In the genomic region with DNA sequence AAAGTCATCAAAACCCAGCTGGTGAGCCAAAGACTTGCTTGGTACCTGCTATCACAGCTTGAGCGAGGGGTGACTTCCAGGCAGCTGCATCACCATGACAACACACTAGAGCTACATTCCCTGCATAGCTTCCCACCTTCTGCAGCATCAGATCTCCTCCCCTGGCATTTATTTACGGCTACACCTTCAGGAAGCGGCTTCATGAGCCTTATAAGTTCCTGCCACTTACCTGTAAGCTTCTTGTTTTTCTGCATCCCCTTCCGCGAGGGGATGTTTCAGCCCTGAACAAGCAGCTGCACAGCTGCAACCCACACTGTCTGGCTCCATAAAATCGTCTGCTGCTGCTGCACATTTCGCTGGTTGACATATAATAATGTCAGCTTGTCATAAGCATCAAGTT, we compare ENCODE assay signal across 16 mouse cellular contexts. TPM values are rescaled to one million over a fixed set of nuclear protein-coding genes. Genes with fewer than 3 reads are reported as not detected.
A peak's percentile ranks its signal among the peaks of the same experiment; 100 is the strongest.
DNase-seq lines count a peak whose midpoint lies in the region; ATAC-seq lines count a peak whose summit lies in the region.
"Had no signal": no experiment of that assay in that cellular context is flagged by ENCODE, and none has a peak within 500 bp of the region (broad histone marks: within the 10 kb centered on the region; RNA-seq: fewer than 3 reads in every experiment).

No protein-coding gene starts in this region.

- no peak overlapping the region for H3K4me3 ChIP-seq in intestine, embryonic 14.5 days (ENCODE audit: low read depth, low read length)
- no peak overlapping the region for H3K4me3 ChIP-seq in intestine, embryonic 15.5 days (replicated peaks)
- no peak overlapping the region for H3K4me3 ChIP-seq in embryonic facial prominence, embryonic 10.5 days
- H3K4me3 ChIP-seq in midbrain, embryonic 16.5 days (ENCODE audit: low read depth, low read length) = peak overlapping the region; percentile 13; the same call in 1 of the 2 replicates
- H3K4me3 ChIP-seq: megakaryocyte, embryonic 14.5 days had no signal

- H3K9me3 ChIP-seq in intestine, embryonic 14.5 days (ENCODE audit: control insufficient read depth, low read length) = no peaks in the 10 kb centered on the region
- no peaks in the 10 kb centered on the region for H3K9me3 ChIP-seq in intestine, embryonic 15.5 days
- H3K9me3 ChIP-seq in embryonic facial prominence, embryonic 10.5 days = no peaks in the 10 kb centered on the region
- no peaks in the 10 kb centered on the region for H3K9me3 ChIP-seq in midbrain, embryonic 16.5 days (replicated peaks; ENCODE audit: control insufficient read depth, low read length, poor library complexity, severe bottlenecking)
- H3K9me3 ChIP-seq: megakaryocyte, embryonic 14.5 days had no signal

- H3K9ac ChIP-seq in intestine, embryonic 14.5 days (ENCODE audit: low read length) = no peak overlapping the region
- H3K9ac ChIP-seq in intestine, embryonic 15.5 days = no peak overlapping the region
- peak overlapping the region; percentile 47; the same call in 1 of the 2 replicates for H3K9ac ChIP-seq in midbrain, embryonic 16.5 days (ENCODE audit: low read depth, low read length)
- H3K9ac ChIP-seq: liver, embryonic 14.5 days had no signal

- H3K27me3 ChIP-seq in intestine, embryonic 14.5 days (replicated peaks; ENCODE audit: control insufficient read depth, insufficient read depth, low read length) = no peaks in the 10 kb centered on the region
- H3K27me3 ChIP-seq in intestine, embryonic 15.5 days (replicated peaks) = no peaks in the 10 kb centered on the region
- H3K27me3 ChIP-seq in embryonic facial prominence, embryonic 10.5 days (replicated peaks; ENCODE audit: low read depth, poor library complexity, severe bottlenecking) = no peaks in the 10 kb centered on the region
- H3K27me3 ChIP-seq in midbrain, embryonic 16.5 days (ENCODE audit: control insufficient read depth, insufficient read depth, low read depth, low read length) = no peaks in the 10 kb centered on the region
- H3K27me3 ChIP-seq: megakaryocyte, embryonic 14.5 days; Patski had no signal

- no peaks in the 10 kb centered on the region for H3K36me3 ChIP-seq in intestine, embryonic 14.5 days (ENCODE audit: control insufficient read depth, insufficient read depth, low read length)
- no peaks in the 10 kb centered on the region for H3K36me3 ChIP-seq in intestine, embryonic 15.5 days
- H3K36me3 ChIP-seq in embryonic facial prominence, embryonic 10.5 days (replicated peaks) = no peaks in the 10 kb centered on the region
- H3K36me3 ChIP-seq in midbrain, embryonic 16.5 days (ENCODE audit: control insufficient read depth, insufficient read depth, low read length) = no peaks in the 10 kb centered on the region

- 35% methylated on average over 7 of the region's 7 CpGs for WGBS in intestine, embryonic 14.5 days
- 35% methylated on average over 7 of the region's 7 CpGs for WGBS in intestine, embryonic 15.5 days
- WGBS in embryonic facial prominence, embryonic 10.5 days = 37% methylated on average over 7 of the region's 7 CpGs
- WGBS in midbrain, embryonic 16.5 days = 23% methylated on average over 7 of the region's 7 CpGs

- no peak overlapping the region for H3K4me2 ChIP-seq in intestine, embryonic 14.5 days (ENCODE audit: low read length)
- no peak overlapping the region for H3K4me2 ChIP-seq in intestine, embryonic 15.5 days (replicated peaks)
- peak overlapping the region; percentile 44 for H3K4me2 ChIP-seq in midbrain, embryonic 16.5 days (ENCODE audit: low read length)

- peak; percentile 38 for DNase-seq in intestine, embryonic 14.5 days (ENCODE audit: low spot score)
- DNase-seq in R1 (ENCODE audit: low read depth, low spot score) = peak; percentile 62
- DNase-seq in embryonic facial prominence, embryonic 10.5 days (ENCODE audit: low spot score) = peak; percentile 36
- no peak for DNase-seq in heart, postnatal 10 days
- DNase-seq in spleen, adult 18-20 months = no peak
- DNase-seq: adrenal gland, postnatal 36 days; cerebellum, postnatal 14 days; kidney, adult 2 months had no signal

- H3K4me1 ChIP-seq in intestine, embryonic 14.5 days (replicated peaks; ENCODE audit: control insufficient read depth, insufficient read depth, low read length) = peaks cover 8% of the 10 kb centered on the region
- H3K4me1 ChIP-seq in intestine, embryonic 15.5 days (replicated peaks) = 0 out of 2 replicates have a peak, but pooled peaks cover 6% of the 10 kb centered on the region
- peaks cover 40% of the 10 kb centered on the region for H3K4me1 ChIP-seq in embryonic facial prominence, embryonic 10.5 days
- H3K4me1 ChIP-seq in midbrain, embryonic 16.5 days (ENCODE audit: control insufficient read depth, insufficient read depth, low read length) = peaks cover 29% of the 10 kb centered on the region

- intact Hi-C loops in heart, postnatal 10 days (cut with DNase I) = no loop called here

- no peak for ATAC-seq in intestine, embryonic 14.5 days (replicated peaks; ENCODE audit: low FRiP score, low TSS enrichment, low read depth)
- ATAC-seq in intestine, embryonic 15.5 days = no peak
- peak; percentile 94 for ATAC-seq in midbrain, embryonic 16.5 days
- no peak for ATAC-seq in megakaryocyte, adult 5-6 weeks (ENCODE audit: poor library complexity, severe bottlenecking)
- ATAC-seq: Patski had no signal

- H3K27ac ChIP-seq in intestine, embryonic 14.5 days (ENCODE audit: low read depth) = no peak overlapping the region
- H3K27ac ChIP-seq in intestine, embryonic 15.5 days = no peak overlapping the region
- peak overlapping the region; percentile 48; the same call in 1 of the 2 replicates for H3K27ac ChIP-seq in embryonic facial prominence, embryonic 10.5 days (replicated peaks)
- H3K27ac ChIP-seq in midbrain, embryonic 16.5 days (ENCODE audit: low read length) = peak overlapping the region; percentile 82
- H3K27ac ChIP-seq: liver, embryonic 14.5 days had no signal

RNA-seq across cellular contexts. Expression of a gene that starts 14.8 kb away (rescaled TPM):
- polyA plus RNA-seq in intestine, embryonic 14.5 days (2014; fragmentation: Nextera tagmentation; extraction: Ambion mirVana) = not detected in 2 replicates
- polyA plus RNA-seq in intestine, embryonic 15.5 days (2015; fragmentation: Nextera tagmentation; extraction: Ambion mirVana) = 0.64 and 1.8 TPM in 2 replicates
- 0.30 TPM in 1 of 2 replicates, not detected in the other for polyA plus RNA-seq in embryonic facial prominence, embryonic 10.5 days (2016; fragmentation: Nextera tagmentation; extraction: Ambion mirVana)
- 0.57 and 0.65 TPM in 2 replicates for polyA plus RNA-seq in midbrain, embryonic 16.5 days (2015; fragmentation: Nextera tagmentation; extraction: Ambion mirVana)
- not detected in 2 replicates for total RNA-seq in megakaryocyte, adult 5-6 weeks (2015)
- total RNA-seq in megakaryocyte, adult 5-6 weeks (2017) = not detected in 2 replicates
- total RNA-seq in heart, postnatal 10 days (2021) = not detected
- total RNA-seq: adrenal gland, postnatal 36 days had no signal
- polyA plus RNA-seq: heart, embryonic 14.5 days; liver, embryonic 14.5 days; Patski; stomach, embryonic 14.5 days had no signal

RNA-seq across cellular contexts. Expression of a gene that starts 33.4 kb away (rescaled TPM):
- 0.47 and 0.67 TPM in 2 replicates for polyA plus RNA-seq in intestine, embryonic 14.5 days (2014; fragmentation: Nextera tagmentation; extraction: Ambion mirVana)
- polyA plus RNA-seq in intestine, embryonic 15.5 days (2015; fragmentation: Nextera tagmentation; extraction: Ambion mirVana) = 0.51 and 0.58 TPM in 2 replicates
- 0.91 and 0.97 TPM in 2 replicates for polyA plus RNA-seq in embryonic facial prominence, embryonic 10.5 days (2016; fragmentation: Nextera tagmentation; extraction: Ambion mirVana)
- 1.8 and 2.4 TPM in 2 replicates for polyA plus RNA-seq in midbrain, embryonic 16.5 days (2015; fragmentation: Nextera tagmentation; extraction: Ambion mirVana)
- total RNA-seq in megakaryocyte, adult 5-6 weeks (2015) = 1.9 and 5.2 TPM in 2 replicates
- total RNA-seq in megakaryocyte, adult 5-6 weeks (2017) = 3.5 and 5.5 TPM in 2 replicates
- total RNA-seq in heart, postnatal 10 days (2021) = under 1 TPM in 1 of 2 experiments, not detected in 1; 0.41 TPM
- total RNA-seq: adrenal gland, postnatal 36 days had no signal
- polyA plus RNA-seq: heart, embryonic 14.5 days; kidney, adult 2 months; Patski had no signal

Comparison
In these comparisons a context has a peak if more than half of its experiments do, and no peak if none do; other contexts are left out.
1. DNase-seq: peak in intestine, embryonic 14.5 days (single experiment), R1 (single experiment) and embryonic facial prominence, embryonic 10.5 days (single experiment); none in heart, postnatal 10 days (0 of 2) and spleen, adult 18-20 months (0 of 2).
2. H3K27ac ChIP-seq: peak in embryonic facial prominence, embryonic 10.5 days (single experiment) and midbrain, embryonic 16.5 days (single experiment); none in intestine, embryonic 14.5 days (single experiment) and intestine, embryonic 15.5 days (single experiment).